Mouse (Mus musculus) lung, postnatal 36 days (tissue): ENCODE results near the gene Gbe1.

ENCODE experiments used
- DNase-seq: peaks from one replicate; pipeline ENCODE4 v3.0.0; 2022; ENCODE audit warnings: mixed read lengths

Gbe1 gene

GRCm38 (mm10) chr16:70585964-70586363 is 272.2 kb downstream of the Gbe1 start:
- DNase-seq: peak; percentile 9

GRCm38 (mm10) chr16:70602326-70602725 is 288.6 kb downstream of the Gbe1 start:
- no peak for DNase-seq

- no peak for DNase-seq
Measured at GRCm38 (mm10) chr16:70608358-70608757, 294.6 kb downstream of the Gbe1 start.

- no peak for DNase-seq
Measured at GRCm38 (mm10) chr16:70617691-70618090, 303.9 kb downstream of the Gbe1 start.

- DNase-seq: no peak
Measured at GRCm38 (mm10) chr16:70618168-70618567, 304.4 kb downstream of the Gbe1 start.
